Mouse (Mus musculus) spleen, adult 2 months (tissue): ENCODE measurements at regions not wholly inside any gene's neighbourhood (a gene's known extent, or its start where the extent isn't known, plus 50 kb on each side); places are given as distances from the start of the nearest gene placed in this dataset.

Source experiments
- CTCF ChIP-seq: fragments of 200-500 bp; IDR thresholded peaks from 2 replicates; pipeline ENCODE4 v1.5.1; 2011; ENCODE audit warnings: mild to moderate bottlenecking, inconsistent platforms; ENCODE audit not compliant: insufficient read depth, insufficient read length, insufficient replicate concordance; ENCODE audit errors: extremely low read depth
- POLR2A ChIP-seq: fragments of 200-500 bp; IDR thresholded peaks from 2 replicates; pipeline ENCODE4 v1.6.1; 2011; ENCODE audit warnings: low read depth, low read length, inconsistent platforms

DNA sequence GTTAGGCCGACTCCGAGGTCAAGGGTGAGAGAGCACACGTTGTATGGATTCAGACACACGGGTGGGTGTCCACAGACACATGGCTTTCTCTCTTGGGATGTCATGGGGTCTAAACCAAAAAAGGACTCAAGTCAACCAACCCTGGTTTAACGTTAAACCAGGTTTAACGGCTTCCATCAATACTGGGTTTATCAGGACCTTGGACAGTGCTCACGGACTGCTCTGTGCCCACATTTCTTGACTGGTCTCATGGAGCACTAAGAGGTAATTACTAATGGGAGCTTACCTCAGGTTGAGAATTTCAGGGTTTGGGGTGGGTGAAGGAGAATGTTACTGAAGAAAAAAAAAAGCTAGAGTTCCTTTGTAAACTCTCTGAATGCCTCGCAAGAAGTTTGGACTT, 72.7 kb upstream of the Unc5a start:
- TF ChIP-seq POLR2A, result no peak
- no peak for TF ChIP-seq CTCF
